Mouse (Mus musculus): Measurements from ENCODE around the gene Hsfy2. TPM values are rescaled to one million over a fixed set of nuclear protein-coding genes. Genes with fewer than 3 reads are reported as not detected.

Gene Hsfy2
- polyA plus RNA-seq, 1 experiment from 2014 or later: not detected

GRCm38 (mm10) chr1:56626824-56627223 is 10.4 kb downstream of the Hsfy2 start:
- no peak overlapping the region for H3K4me3 ChIP-seq (ENCODE audit: low read depth, low read length)
- no peak for ATAC-seq (replicated peaks; ENCODE audit: insufficient number of reproducible peaks, low FRiP score, low TSS enrichment)
- no peaks in the 10 kb centered on the region for H3K9me3 ChIP-seq (replicated peaks; ENCODE audit: control insufficient read depth, low read length)
- H3K27ac ChIP-seq (ENCODE audit: low read depth, low read length): no peak overlapping the region
- H3K36me3 ChIP-seq (ENCODE audit: control insufficient read depth, insufficient read depth, low read length): no peaks in the 10 kb centered on the region
- no peak overlapping the region for H3K4me2 ChIP-seq
- no peaks in the 10 kb centered on the region for H3K4me1 ChIP-seq (ENCODE audit: control insufficient read depth, insufficient read depth, low read length)
- 69% methylated on average over 7 of the region's 7 CpGs for WGBS (ENCODE audit: insufficient replicate concordance)
- no peaks in the 10 kb centered on the region for H3K27me3 ChIP-seq (ENCODE audit: control insufficient read depth, insufficient read depth, low read length)
- H3K9ac ChIP-seq (ENCODE audit: low read depth, low read length): no peak overlapping the region

- Histone ChIP-seq H3K27me3 (ENCODE audit: control insufficient read depth, insufficient read depth, low read length) (no peaks in the 10 kb centered on the region), H3K9me3 (replicated peaks; ENCODE audit: control insufficient read depth, low read length) (no peaks in the 10 kb centered on the region), H3K4me2 (no peak overlapping the region), H3K36me3 (ENCODE audit: control insufficient read depth, insufficient read depth, low read length) (no peaks in the 10 kb centered on the region), H3K4me3 (ENCODE audit: low read depth, low read length) (no peak overlapping the region), H3K27ac (ENCODE audit: low read depth, low read length) (no peak overlapping the region), H3K4me1 (ENCODE audit: control insufficient read depth, insufficient read depth, low read length) (no peaks in the 10 kb centered on the region), H3K9ac (ENCODE audit: low read depth, low read length) (no peak overlapping the region)
- no peak for ATAC-seq (replicated peaks; ENCODE audit: insufficient number of reproducible peaks, low FRiP score, low TSS enrichment)
- 81% methylated on average over 3 of the region's 3 CpGs for WGBS (ENCODE audit: insufficient replicate concordance)
These were observed 12.9 kb downstream of the Hsfy2 start for GRCm38 (mm10) chr1:56624304-56624703.

GRCm38 (mm10) chr1:56612384-56612783 is 24.9 kb downstream of the Hsfy2 start:
- no peaks in the 10 kb centered on the region for H3K4me1 ChIP-seq (ENCODE audit: control insufficient read depth, insufficient read depth, low read length)
- 81% methylated on average over 1 of the region's 1 CpGs for WGBS (ENCODE audit: insufficient replicate concordance)
- H3K36me3 ChIP-seq (ENCODE audit: control insufficient read depth, insufficient read depth, low read length): no peaks in the 10 kb centered on the region
- no peak overlapping the region for H3K4me2 ChIP-seq
- H3K9me3 ChIP-seq (replicated peaks; ENCODE audit: control insufficient read depth, low read length): no peaks in the 10 kb centered on the region
- no peak for ATAC-seq (replicated peaks; ENCODE audit: insufficient number of reproducible peaks, low FRiP score, low TSS enrichment)
- H3K27ac ChIP-seq (ENCODE audit: low read depth, low read length): no peak overlapping the region
- no peak overlapping the region for H3K4me3 ChIP-seq (ENCODE audit: low read depth, low read length)
- H3K9ac ChIP-seq (ENCODE audit: low read depth, low read length): no peak overlapping the region
- no peaks in the 10 kb centered on the region for H3K27me3 ChIP-seq (ENCODE audit: control insufficient read depth, insufficient read depth, low read length)

All from heart, embryonic 11.5 days (tissue).